Mouse (Mus musculus) mouse trophoblast stem cell (cell line): ENCODE measurements around the gene Tmem192.

Experiments
- in situ Hi-C, 2 experiments: fragments of 300-500 bp; cut with MseI, MboI; formaldehyde crosslinking; loops; 2 replicates in 1 of 2; 3 replicates in 1 of 2; pipeline ENCODE4 v1.15.1; 2025

Tmem192 gene

GRCm38 (mm10) chr8:64946820-64947697, at the start of gene Tmem192:
Gene Tmem192, plus strand, starts transcription at chr8:64947185.
- in situ Hi-C loops: loop anchor here (10.0 to 25.0 kb wide), 2 partner anchors 332 to 335 kb away; no protein-coding TSS in a partner anchor

- in situ Hi-C loops: no loop called here
These were observed 48.3 kb upstream of the Tmem192 start for GRCm38 (mm10) chr8:64898710-64899109.

GRCm38 (mm10) chr8:64900645-64901044, 46.3 kb upstream of the Tmem192 start:
- in situ Hi-C loops: no loop called here

GRCm38 (mm10) chr8:64901527-64902156, 45.3 kb upstream of the Tmem192 start:
- in situ Hi-C loops: no loop called here

- in situ Hi-C loops: no loop called here
These were observed 44.8 kb upstream of the Tmem192 start for GRCm38 (mm10) chr8:64902191-64902590.

GRCm38 (mm10) chr8:64903778-64904177, 43.2 kb upstream of the Tmem192 start:
- in situ Hi-C loops: no loop called here

- in situ Hi-C loops: no loop called here
These were observed 37.0 kb upstream of the Tmem192 start for GRCm38 (mm10) chr8:64910026-64910425.

- in situ Hi-C loops: no loop called here
These were observed 30.2 kb upstream of the Tmem192 start for GRCm38 (mm10) chr8:64916793-64917192.

GRCm38 (mm10) chr8:64923329-64923728, 23.7 kb upstream of the Tmem192 start:
- in situ Hi-C loops: no loop called here

GRCm38 (mm10) chr8:64925762-64926161, 21.2 kb upstream of the Tmem192 start:
- in situ Hi-C loops: loop anchor here in 1 of 2 experiments (25.0 kb wide), 1 partner anchor 313 kb away; no protein-coding TSS in a partner anchor

- in situ Hi-C loops: loop anchor here in 1 of 2 experiments (25.0 kb wide), 1 partner anchor 314 kb away; no protein-coding TSS in a partner anchor
These were observed 20.6 kb upstream of the Tmem192 start for GRCm38 (mm10) chr8:64926355-64926754.

- in situ Hi-C loops: loop anchor here in 1 of 2 experiments (25.0 kb wide), 1 partner anchor 317 kb away; no protein-coding TSS in a partner anchor
These were observed 18.0 kb upstream of the Tmem192 start for GRCm38 (mm10) chr8:64928938-64929337.

GRCm38 (mm10) chr8:64934997-64935396, 12.0 kb upstream of the Tmem192 start:
- in situ Hi-C loops: loop anchor here in 1 of 2 experiments (25.0 kb wide), 1 partner anchor 323 kb away; no protein-coding TSS in a partner anchor

- in situ Hi-C loops: loop anchor here (10.0 to 25.0 kb wide), 2 partner anchors 326 to 329 kb away; no protein-coding TSS in a partner anchor
These were observed 6.0 kb upstream of the Tmem192 start for GRCm38 (mm10) chr8:64941019-64941418.

- in situ Hi-C loops: loop anchor here (10.0 to 25.0 kb wide), 2 partner anchors 327 to 329 kb away; no protein-coding TSS in a partner anchor
These were observed 5.5 kb upstream of the Tmem192 start for GRCm38 (mm10) chr8:64941495-64941894.

- in situ Hi-C loops: loop anchor here (10.0 to 25.0 kb wide), 2 partner anchors 328 to 331 kb away; no protein-coding TSS in a partner anchor
These were observed 4.0 kb upstream of the Tmem192 start for GRCm38 (mm10) chr8:64942946-64943345.

- in situ Hi-C loops: loop anchor here (10.0 to 25.0 kb wide), 2 partner anchors 330 to 333 kb away; no protein-coding TSS in a partner anchor
These were observed 2.2 kb upstream of the Tmem192 start for GRCm38 (mm10) chr8:64944831-64945230.

GRCm38 (mm10) chr8:64945606-64946005, 1.4 kb upstream of the Tmem192 start:
- in situ Hi-C loops: loop anchor here (10.0 to 25.0 kb wide), 2 partner anchors 331 to 333 kb away; no protein-coding TSS in a partner anchor

- in situ Hi-C loops: loop anchor here (10.0 to 25.0 kb wide), 2 partner anchors 332 to 334 kb away; no protein-coding TSS in a partner anchor
These were observed 555 bp upstream of the Tmem192 start for GRCm38 (mm10) chr8:64946441-64946819.

- in situ Hi-C loops: loop anchor here (10.0 to 25.0 kb wide), 2 partner anchors 333 to 335 kb away; no protein-coding TSS in a partner anchor
These were observed 681 bp downstream of the Tmem192 start for GRCm38 (mm10) chr8:64947698-64948034.

- in situ Hi-C loops: loop anchor here (10.0 to 25.0 kb wide), 2 partner anchors 334 to 336 kb away; no protein-coding TSS in a partner anchor
These were observed 1.4 kb downstream of the Tmem192 start for GRCm38 (mm10) chr8:64948371-64948770.

- in situ Hi-C loops: no loop called here
These were observed 5.1 kb downstream of the Tmem192 start for GRCm38 (mm10) chr8:64952101-64952500.
